Mouse (Mus musculus) right cerebral cortex, adult 2 months (tissue): ENCODE measurements around the gene Gcsh.

Source experiments
- DNase-seq, 2 experiments: peaks; one replicate each; pipeline ENCODE4 v3.0.0; 2021 to 2022; ENCODE audit warnings: low spot score in 2 of 2

Gene Gcsh

DNA sequence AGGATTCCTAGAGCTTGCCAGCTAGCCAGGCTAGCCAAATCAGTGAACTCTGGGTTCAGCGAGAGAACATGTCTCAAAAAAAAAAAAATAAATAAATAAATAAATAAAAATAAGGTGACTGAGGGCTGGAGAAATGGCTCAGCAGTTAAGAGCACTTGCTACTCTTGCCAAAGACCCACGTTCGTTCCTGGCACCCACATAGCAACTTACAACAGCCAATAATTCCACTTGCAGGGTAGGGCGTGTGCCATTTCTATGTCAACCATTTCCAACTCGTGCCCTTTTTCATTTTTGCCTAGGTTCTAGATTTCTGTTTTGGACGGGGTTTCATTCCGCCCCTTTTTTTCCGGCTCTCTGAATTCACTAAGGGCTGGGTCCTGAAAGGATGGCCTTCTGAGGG lies 15.3 kb downstream of the Gcsh start:
- DNase-seq: no peak

DNA sequence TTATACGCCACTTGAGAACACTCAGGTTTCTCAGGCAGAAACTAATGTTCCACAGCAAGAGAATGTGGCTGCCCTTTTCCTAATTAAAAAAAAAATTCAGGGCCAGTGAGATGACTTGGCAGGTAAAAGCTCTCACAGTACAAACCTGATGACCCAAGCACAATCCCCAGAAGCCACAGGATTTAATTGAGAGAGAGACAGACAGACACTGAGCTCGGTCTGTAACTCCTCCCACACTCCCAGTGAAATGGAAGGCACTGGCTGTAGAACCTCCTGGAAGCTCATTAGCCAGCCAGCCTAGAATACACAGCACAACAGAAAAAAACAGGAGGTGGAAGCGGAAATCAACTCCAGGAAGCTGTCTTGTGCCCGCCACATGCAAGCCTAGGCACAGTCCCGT lies 17.7 kb downstream of the Gcsh start:
- DNase-seq: no peak

DNA sequence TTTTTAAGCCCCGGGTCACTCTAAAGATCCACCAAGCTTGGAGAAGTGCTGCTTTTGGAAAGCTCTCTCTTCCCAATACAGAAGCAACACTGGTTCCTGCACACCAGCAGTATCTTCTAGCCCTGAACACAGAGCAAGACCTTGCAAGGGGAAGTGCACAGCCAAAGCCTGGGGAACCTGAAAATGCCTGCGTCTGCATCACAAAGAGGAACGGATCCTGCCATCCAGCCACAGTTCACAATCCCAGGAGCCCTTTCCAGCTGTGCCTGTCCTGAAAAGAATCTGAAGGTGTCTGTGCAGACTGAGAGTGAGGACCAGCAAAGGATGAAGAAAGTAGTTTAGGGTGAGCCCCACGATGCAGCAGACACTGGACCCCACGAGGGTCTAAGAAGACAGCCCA lies 18.3 kb downstream of the Gcsh start:
- no peak for DNase-seq

DNA sequence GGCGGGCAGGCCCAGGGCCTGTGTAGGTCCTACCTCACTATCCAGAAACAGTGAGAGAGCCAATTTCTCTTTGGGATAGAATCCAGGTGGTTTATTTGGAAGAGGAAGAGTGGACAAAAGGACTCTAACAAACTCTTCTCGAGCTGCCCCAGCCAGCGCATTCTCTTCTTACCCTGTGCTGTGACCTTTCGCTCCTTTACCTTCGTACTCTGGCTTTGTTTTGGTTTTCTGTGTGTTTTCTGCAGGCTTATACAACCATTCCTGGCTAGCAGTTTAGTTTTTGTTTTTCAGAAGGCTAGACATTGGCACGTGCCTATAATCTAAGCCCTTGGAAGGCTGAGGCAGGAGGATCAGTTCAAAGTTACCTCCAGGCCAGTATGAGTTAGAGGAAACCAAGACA lies 23.8 kb downstream of the Gcsh start:
- DNase-seq: no peak

DNA sequence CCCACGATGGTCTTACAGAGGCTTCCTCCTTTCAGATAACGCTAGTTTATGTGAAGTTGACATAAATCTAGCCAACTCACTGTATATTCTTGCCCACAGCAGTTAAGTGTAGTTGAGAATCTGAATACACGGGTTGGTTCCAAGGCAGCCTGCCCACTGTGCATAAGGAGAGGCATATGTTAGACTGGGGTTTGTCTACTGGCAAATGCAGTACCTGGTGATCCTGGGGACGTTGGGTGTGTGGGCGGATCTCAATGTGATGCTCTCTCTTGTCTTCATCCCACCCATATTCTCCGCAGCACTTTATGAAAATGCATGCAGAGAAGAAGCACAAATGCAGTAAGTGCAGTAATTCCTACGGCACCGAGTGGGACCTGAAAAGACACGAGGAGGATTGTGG lies 38.9 kb downstream of the Gcsh start:
- DNase-seq: peak; percentile 83 to 90

DNA sequence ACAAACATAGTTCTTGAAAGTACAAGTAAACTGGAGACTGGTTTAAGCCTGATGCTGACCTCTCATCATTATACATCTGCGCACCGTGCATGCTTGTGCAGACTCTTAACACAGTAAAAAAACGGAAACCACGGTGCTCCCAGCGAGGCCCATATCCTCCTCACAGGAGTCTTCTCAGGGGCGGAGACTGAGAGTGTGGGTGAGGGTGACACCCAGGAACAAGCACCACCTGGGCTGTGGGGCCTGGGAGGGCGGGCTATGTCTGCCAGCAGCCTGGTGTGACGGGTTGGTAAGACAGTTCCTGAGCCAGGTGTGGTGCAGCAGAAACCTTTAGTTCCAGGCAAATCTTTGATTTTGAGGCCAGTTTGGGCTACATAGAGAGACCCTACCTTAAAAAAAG lies 40.9 kb downstream of the Gcsh start:
- DNase-seq: no peak

DNA sequence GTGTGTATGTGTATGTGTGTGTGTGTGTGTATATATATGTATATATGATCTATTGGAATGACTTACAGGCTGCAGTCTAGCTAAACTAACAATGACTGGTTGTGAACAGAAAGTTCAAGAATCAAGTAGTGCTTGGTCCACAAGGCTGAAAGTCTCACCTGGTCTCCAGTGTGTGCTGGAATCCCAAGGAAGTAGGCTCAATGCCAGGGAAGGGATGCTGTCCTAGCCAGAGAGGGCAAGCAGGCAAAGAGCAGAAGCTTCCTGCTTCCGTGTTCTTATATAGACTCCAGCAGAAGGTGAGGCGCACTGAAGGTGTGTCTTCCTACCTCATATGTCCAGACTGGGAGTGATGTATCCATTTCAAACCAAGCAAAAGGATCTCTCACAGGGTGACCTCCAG lies 41.6 kb downstream of the Gcsh start:
- no peak for DNase-seq

DNA sequence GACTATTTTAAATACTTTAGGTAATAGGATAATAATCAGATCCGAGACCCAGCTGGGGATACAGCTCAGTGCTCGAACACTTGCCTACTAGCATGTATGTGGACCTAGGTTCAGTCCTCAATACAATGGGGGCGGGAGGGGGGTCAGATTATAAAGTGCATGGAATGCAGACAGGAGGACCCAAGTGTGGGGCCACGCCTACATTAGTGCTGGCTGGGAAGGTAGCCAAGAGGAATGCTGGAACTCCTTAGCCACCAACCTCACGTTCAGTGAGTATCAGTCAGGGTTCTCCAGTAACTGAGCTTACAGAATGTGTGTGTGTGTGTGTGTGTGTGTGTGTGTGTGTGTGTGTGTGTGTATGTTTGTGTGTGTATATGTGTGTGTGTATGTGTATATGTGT lies 42.0 kb downstream of the Gcsh start:
- no peak for DNase-seq

DNA sequence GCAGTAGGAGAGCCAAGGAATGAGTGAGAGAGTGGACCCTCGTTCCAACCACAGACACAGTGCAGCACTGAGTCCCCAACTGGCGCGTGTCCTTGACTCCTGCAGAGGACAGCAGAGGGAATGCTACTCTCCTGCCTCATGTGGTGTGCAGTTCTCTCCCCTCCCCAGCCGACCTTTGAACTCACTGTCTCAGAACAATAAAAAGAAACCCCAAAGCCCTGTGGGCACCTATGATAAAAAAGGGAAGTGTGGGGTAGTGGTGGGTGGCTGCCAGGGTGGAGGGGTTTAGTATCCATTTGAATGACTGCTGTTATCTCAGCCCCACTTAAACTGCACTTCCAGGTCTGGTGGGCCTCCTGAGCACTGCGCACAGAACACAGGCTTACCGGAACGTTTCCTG lies 45.7 kb downstream of the Gcsh start:
- DNase-seq: no peak

DNA sequence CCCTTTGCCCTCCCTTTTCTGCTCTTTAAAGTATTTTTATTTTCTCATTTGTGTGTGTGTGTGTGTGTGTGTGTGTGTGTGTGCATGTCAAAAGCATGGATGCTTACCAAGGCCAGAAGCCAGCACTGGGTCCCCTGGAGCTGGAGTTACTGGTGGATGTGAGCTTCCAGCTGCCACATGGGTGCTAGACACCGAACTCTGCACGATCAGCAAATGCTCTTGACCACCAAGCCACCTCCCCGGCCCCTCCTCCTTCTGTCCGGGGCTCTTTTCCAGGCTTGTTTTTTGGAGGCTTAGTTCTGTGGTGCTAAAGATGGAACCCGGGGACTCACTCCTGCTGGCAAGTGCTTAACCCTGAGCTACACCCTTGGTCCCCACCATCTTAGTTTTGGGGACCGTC lies 46.5 kb downstream of the Gcsh start:
- no peak for DNase-seq

DNA sequence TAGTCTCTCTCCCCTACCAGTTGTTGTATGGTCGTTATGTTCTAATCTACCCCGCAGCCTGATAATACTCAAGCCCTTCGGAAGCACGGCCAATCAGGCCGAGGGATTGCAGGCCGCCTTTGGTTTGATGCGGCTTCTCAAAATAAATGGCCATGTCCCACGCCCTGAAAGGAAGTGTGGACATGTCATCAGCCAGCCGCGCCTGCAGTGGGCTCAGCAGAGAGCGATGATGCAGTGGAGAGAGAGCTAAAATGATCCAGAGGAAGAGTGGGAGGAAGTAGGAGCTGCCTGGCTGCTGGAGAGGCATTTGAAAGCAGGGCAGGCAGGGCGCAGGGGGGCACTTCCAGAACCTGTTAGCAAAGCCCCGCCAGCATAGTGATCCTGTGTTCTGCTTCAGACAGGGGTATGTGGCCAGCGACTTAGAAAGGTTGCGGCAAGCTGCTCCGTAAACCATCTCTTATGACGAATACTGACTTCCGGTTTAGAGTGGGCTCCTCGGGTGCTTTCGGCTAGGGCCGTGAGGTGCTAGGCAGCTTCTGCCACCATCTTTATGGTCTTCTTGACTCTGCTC lies 47.0 kb downstream of the Gcsh start:
- DNase-seq: peak; percentile 73 to 76

DNA sequence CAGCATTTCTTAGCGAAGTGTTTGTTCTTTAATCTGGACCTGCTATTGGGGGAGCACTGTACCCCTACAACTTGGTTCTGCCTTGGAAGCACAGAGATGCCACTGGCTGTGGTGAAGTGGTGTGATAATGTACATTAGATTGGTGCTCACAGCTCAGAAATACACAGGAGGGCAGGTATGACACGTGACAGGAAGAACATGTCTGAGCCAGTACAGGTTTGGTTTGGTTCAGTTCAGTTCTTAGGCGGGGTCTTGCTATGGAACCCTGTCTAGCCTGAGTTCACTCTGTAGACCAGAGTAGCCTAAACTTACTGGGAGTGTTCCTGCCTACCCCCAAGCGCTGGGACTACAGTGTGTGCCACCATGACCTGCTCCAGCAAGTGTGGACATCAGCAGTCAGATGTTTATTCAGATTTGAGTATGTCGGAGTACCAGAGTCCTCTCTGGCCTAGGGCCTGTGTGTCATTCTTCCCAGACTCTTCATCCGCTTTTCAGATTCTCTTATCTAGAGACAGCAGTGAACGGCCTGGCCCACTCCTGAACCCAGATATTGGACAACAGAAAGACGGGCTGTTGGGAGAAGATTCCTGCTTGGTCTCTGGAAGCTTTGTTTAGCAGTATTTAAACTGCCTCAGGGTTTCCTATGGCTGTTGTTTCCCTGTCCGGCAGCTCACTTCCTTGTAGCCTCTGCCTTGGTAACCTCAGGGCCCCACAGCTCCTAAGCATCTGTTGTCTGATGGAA lies 48.0 kb downstream of the Gcsh start:
- DNase-seq: no peak

DNA sequence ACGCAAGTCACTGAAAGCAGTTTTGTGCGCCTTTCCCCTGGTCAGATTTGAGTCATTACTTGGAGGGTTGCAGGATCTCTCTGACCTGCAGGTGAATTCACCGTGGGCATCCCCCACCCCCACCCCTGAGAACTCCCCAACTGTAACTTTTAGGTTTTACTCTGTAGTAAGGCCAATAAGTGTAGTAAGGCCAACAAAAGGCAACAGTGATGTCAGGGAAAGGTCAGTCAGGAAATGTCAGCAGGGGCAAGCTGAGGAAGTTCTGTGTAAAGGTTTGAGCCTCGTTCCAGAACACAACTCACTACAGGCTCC lies 49.0 kb downstream of the Gcsh start:
- DNase-seq: no peak

DNA sequence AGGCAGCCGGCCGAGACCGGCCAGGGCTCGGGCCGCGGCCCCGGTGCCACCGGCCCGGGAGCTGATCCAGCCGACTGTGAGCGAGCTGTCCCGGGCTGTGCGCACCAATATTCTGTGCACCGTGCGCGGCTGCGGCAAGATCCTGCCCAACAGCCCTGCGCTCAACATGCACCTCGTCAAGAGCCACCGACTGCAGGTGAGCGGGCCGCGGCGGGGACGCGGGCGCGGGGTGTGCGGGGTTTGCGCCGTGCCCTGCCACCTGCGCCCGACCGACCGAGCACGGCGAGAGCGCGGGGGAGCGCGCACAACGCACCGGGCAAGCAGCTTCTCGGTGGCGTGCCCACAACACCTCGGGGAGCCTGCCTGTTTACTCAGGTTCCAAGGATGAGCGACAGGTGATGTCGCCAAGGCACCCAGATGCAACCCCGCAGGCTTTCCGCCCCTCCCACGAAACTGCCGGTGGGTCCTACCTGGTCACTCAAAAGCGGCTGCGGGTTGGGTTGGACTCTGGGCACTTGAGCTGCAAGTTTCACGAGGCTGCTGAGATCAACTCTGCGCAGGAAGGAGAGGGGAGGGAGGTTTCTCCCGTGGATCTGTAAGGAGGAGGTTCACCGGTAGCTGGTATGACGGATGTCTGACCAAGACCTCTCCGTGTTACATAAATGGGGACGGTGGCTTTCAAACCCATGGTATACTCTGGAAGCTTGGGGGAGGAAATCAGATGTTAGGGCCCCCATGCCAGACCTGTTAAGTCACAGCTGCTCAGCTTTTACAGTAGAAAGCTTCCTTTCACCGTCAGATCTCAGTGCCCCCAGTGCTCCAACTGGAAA lies 49.6 kb downstream of the Gcsh start:
- peak; percentile 47 to 60 for DNase-seq

DNA sequence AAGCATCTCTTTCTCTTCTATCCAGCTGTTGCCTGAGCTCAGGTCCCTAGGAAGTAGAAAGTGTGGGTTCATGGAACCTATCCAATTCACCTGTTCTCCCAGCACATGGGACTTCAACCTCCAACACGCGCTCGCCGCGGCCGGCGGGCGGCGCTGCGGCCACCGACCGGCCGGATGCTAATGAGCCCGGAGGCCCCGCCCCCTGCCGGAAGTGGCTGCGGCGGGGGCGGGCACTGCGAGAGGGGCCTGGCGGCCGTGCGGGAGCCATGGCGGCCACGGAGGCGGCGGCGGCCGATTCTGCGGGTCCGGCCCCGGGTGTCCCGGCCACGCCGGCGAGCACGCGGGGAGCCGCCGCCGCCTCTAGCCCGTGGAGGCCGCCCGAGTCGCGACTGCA lies 50.2 kb downstream of the Gcsh start, which contains the start of gene Atmin:
Gene Atmin (plus strand): TSS at position 233 of the 394 bp plus-strand sequence.
- peak; percentile 73 to 77 for DNase-seq

DNA sequence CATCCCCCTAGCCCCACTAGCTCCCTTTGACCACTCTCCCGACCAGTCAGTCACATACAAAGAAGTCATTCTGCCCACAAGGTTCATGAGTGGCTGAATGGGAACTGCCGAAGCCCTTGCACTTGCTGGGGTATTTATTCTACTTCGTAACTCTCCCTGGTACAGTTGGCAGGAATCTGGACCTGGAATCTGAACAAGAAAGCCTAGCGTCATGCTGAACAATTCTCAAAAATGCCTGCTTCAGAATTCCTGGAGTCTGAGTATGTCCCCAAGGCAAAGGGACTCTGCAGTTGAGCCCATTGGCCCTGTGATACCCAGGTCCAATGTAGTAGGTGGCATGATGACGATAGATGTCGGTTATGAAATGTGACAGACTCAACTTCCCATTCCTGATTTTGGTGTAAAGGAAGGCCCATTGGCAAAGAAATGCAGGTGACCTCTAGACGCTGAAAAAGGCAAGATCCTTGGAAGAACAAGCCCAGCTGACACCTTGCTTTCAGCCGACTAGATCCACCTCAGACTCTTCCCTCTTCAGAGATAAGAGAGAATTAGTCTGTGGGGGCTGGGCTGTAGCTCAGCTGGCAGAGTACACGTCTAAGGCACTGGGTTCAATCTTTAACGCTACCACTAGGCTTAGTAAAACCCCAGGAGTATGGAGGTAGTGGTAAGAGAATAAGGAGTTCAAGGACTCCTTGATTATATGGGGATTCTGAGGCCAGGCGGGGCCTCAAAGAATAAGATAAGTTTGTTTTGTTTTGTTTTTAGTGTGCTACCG lies 50.9 kb downstream of the Gcsh start:
- DNase-seq: no peak

DNA sequence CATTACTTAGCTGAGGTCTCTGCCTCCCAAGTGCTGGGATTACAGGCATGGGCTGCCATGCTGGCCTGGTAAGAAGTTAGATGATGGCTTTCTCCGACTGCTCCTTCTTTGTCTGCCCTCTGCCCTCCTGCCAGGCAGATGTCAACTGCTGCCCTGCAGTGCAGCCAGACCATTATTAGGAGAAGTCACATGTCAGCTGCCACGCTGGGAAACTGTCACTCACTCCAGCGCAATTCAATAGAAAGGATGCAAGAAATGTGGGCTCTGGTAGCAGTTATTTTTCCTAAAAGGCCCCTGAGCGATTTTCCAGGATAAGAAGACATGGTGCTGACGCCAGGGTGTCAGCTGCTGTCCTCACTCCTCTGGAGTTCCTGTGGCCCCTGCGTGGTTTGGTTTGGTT lies 57.8 kb downstream of the Gcsh start:
- no peak for DNase-seq

DNA sequence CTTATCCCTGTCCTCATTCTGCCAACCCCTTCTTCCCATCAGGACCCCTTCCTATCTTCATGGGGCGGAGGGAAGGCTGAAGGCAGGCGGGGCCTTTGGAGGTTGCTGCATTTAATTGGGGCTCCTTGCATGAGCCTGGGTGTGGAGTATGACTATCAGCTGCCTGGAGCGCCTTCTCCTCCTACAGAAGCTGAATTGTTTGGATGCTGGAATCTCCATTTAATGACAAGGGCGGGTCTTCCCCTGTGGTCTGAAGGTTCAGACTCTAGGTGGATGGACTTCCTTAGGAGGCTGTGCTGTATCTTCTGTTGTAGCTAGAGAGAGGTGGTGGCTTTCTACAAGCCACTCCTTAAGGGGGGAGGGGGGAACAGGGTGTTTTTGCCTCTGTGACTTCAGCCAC lies 58.4 kb downstream of the Gcsh start:
- DNase-seq: no peak
